In the genomic region with DNA sequence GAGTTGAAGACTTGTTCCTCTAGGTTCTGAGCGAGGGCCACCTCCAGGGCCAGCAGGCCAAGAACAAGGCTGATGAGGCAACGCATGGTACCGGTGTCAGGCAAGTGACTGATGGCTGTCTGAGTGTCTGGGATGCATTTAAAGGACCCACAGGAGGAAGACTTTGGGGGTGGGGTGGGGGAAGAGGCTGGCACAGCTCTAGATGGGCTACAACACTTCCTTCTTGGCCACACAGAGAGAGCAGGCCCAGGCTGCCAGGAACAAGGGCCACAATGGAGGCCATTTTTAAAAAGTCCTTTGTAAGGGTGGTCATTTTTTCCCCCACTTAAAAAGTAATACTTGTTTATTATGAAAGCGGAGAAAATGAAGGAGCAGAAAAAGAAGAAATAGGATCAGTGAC, we compare ENCODE assay signal across 32 mouse cellular contexts. TPM values are rescaled to one million over a fixed set of nuclear protein-coding genes. Genes with fewer than 3 reads are reported as not detected.
"Had no signal": no experiment of that assay in that cellular context is flagged by ENCODE, and none has a peak within 500 bp of the region (broad histone marks: within the 10 kb centered on the region; RNA-seq: fewer than 3 reads in every experiment).

Wap (minus strand) TSS at position 101 of the 400 bp plus-strand sequence.

- H3K36me3 ChIP-seq: embryonic facial prominence, embryonic 10.5 days; embryonic facial prominence, embryonic 12.5 days; embryonic facial prominence, embryonic 13.5 days; embryonic facial prominence, embryonic 15.5 days; forebrain, embryonic 10.5 days; forebrain, embryonic 12.5 days; heart, embryonic 10.5 days had no signal

- H3K4me2 ChIP-seq: embryonic facial prominence, embryonic 12.5 days; embryonic facial prominence, embryonic 13.5 days; embryonic facial prominence, embryonic 15.5 days; forebrain, embryonic 12.5 days; forebrain, embryonic 13.5 days had no signal

- DNase-seq: cerebellum, adult 2 months; cerebellum, adult 8-10 months; cerebellum, adult 9-10 months; cerebellum, adult 9-11 months; cerebellum, postnatal 10 days; cerebellum, postnatal 14 days; cerebellum, postnatal 25 days; cerebellum, postnatal 36 days; embryo, embryonic 11 days; forebrain, postnatal 0 days; gastrocnemius, adult 2 months; gastrocnemius, postnatal 10 days; gastrocnemius, postnatal 14 days; gastrocnemius, postnatal 25 days; gastrocnemius, postnatal 36 days; heart, adult 18-20 months; heart, adult 2 months had no signal

- H3K27me3 ChIP-seq: embryonic facial prominence, embryonic 12.5 days; embryonic facial prominence, embryonic 13.5 days; embryonic facial prominence, embryonic 15.5 days; forebrain, embryonic 12.5 days; forebrain, embryonic 13.5 days had no signal

- ATAC-seq: forebrain, embryonic 13.5 days; forebrain, embryonic 14.5 days; forebrain, embryonic 16.5 days; forebrain, postnatal 0 days had no signal

- H3K9ac ChIP-seq: embryonic facial prominence, embryonic 12.5 days; embryonic facial prominence, embryonic 13.5 days; embryonic facial prominence, embryonic 15.5 days; forebrain, embryonic 12.5 days; forebrain, embryonic 13.5 days; forebrain, postnatal 0 days had no signal

- H3K9me3 ChIP-seq: embryonic facial prominence, embryonic 10.5 days; embryonic facial prominence, embryonic 12.5 days; embryonic facial prominence, embryonic 13.5 days; embryonic facial prominence, embryonic 15.5 days; forebrain, embryonic 10.5 days; forebrain, embryonic 12.5 days; forebrain, embryonic 13.5 days; heart, embryonic 10.5 days had no signal

- H3K4me3 ChIP-seq: embryonic facial prominence, embryonic 10.5 days; embryonic facial prominence, embryonic 12.5 days; embryonic facial prominence, embryonic 13.5 days; embryonic facial prominence, embryonic 15.5 days; erythroblast, embryonic 14.5 days; forebrain, embryonic 10.5 days; forebrain, embryonic 12.5 days; forebrain, embryonic 13.5 days; gastrocnemius, adult 2 months; heart, adult 2 months; heart, embryonic 10.5 days had no signal

- H3K27ac ChIP-seq: embryonic facial prominence, embryonic 10.5 days; embryonic facial prominence, embryonic 12.5 days; embryonic facial prominence, embryonic 13.5 days; embryonic facial prominence, embryonic 15.5 days; forebrain, embryonic 10.5 days; forebrain, embryonic 12.5 days; forebrain, embryonic 13.5 days; gastrocnemius, adult 2 months; heart, adult 2 months; heart, embryonic 10.5 days had no signal

- H3K4me1 ChIP-seq: embryonic facial prominence, embryonic 10.5 days; embryonic facial prominence, embryonic 12.5 days; embryonic facial prominence, embryonic 13.5 days; embryonic facial prominence, embryonic 15.5 days; forebrain, embryonic 10.5 days; forebrain, embryonic 12.5 days; forebrain, embryonic 13.5 days; heart, embryonic 10.5 days had no signal

RNA-seq across cellular contexts. Expression of gene Wap, which starts in this region (rescaled TPM):
- polyA plus RNA-seq: cerebellum, adult 2 months; cortical plate, adult 2 months; embryonic facial prominence, embryonic 10.5 days; embryonic facial prominence, embryonic 11.5 days; embryonic facial prominence, embryonic 12.5 days; embryonic facial prominence, embryonic 13.5 days; embryonic facial prominence, embryonic 14.5 days; embryonic facial prominence, embryonic 15.5 days; erythroblast, embryonic 14.5 days; forebrain, embryonic 10.5 days; forebrain, embryonic 12.5 days; forebrain, embryonic 13.5 days; forebrain, embryonic 14.5 days; forebrain, embryonic 16.5 days; forebrain, postnatal 0 days; frontal cortex, adult 2 months; heart, adult 2 months; heart, embryonic 10.5 days had no signal
